12 mouse cellular contexts compared by ENCODE assay signal in the genomic region with DNA sequence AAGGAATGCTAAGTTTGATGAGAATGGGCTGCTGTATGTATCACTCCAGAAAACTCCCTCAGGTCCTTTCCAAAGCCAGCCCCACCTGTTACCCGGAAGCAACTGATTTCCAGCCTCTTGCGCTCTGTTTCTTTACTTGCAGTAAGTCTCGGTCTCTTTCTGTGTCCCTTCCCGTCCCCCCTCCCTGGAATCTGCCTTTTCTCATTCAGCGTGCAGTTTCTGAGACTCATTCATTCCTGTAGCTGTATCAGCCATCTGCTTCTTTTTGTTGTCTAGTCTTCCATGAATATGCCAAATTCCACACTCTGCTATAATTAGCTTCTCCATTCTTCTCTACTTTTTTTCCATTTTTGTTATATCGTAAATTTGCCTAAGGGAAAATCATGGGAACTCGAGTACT.
"Had no signal": no experiment of that assay in that cellular context is flagged by ENCODE, and none has a peak within 500 bp of the region (broad histone marks: within the 10 kb centered on the region; RNA-seq: fewer than 3 reads in every experiment).

No protein-coding gene starts in this region.

- H3K36me3 ChIP-seq: kidney, embryonic 15.5 days had no signal

- H3K9me3 ChIP-seq: kidney, embryonic 15.5 days; liver, embryonic 13.5 days had no signal

- H3K4me3 ChIP-seq: kidney, embryonic 15.5 days; liver, embryonic 13.5 days had no signal

- H3K27ac ChIP-seq: kidney, embryonic 15.5 days; liver, embryonic 13.5 days had no signal

- DNase-seq: kidney, adult 8-10 months; kidney, postnatal 10 days; kidney, postnatal 36 days; liver, embryonic 13.5 days; lung, adult 2 months; lung, postnatal 14 days; lung, postnatal 4 days; midbrain, embryonic 14.5 days; thymus, adult 2 months; thymus, postnatal 14 days had no signal

- H3K27me3 ChIP-seq: kidney, embryonic 15.5 days; liver, embryonic 13.5 days had no signal

- H3K4me1 ChIP-seq: liver, embryonic 13.5 days had no signal

- H3K4me2 ChIP-seq: kidney, embryonic 15.5 days; liver, embryonic 13.5 days; midbrain, embryonic 11.5 days had no signal

- H3K9ac ChIP-seq: kidney, embryonic 15.5 days; liver, embryonic 13.5 days had no signal
